Mouse (Mus musculus): ENCODE data around the gene Cd40. TPM values are rescaled to one million over a fixed set of nuclear protein-coding genes. Genes with fewer than 3 reads are reported as not detected.

The Cd40 gene
- polyA plus RNA-seq, 1 experiment from 2014 or later, result 9.6 TPM

Other genes starting within 250 kb of the Cd40 start
- 11.4 and 11.7 TPM in 2 replicates for gene Zswim1, start 232.9 kb upstream of the Cd40 start, polyA plus RNA-seq (2014; fragmentation: Nextera tagmentation; extraction: Ambion mirVana)
- gene Spata25, start 227.1 kb upstream of the Cd40 start, polyA plus RNA-seq (2014; fragmentation: Nextera tagmentation; extraction: Ambion mirVana), result 0.30 TPM in 1 of 2 replicates, not detected in the other
- 143 and 149 TPM in 2 replicates for gene Ctsa, start 222.8 kb upstream of the Cd40 start, polyA plus RNA-seq (2014; fragmentation: Nextera tagmentation; extraction: Ambion mirVana)
- 41.9 and 43.2 TPM in 2 replicates for gene Neurl2, start 222.2 kb upstream of the Cd40 start, polyA plus RNA-seq (2014; fragmentation: Nextera tagmentation; extraction: Ambion mirVana)
- gene Pltp, start 197.9 kb upstream of the Cd40 start, polyA plus RNA-seq (2014; fragmentation: Nextera tagmentation; extraction: Ambion mirVana), result 10.4 and 10.8 TPM in 2 replicates
- gene Pcif1, start 176.3 kb upstream of the Cd40 start, polyA plus RNA-seq (2014; fragmentation: Nextera tagmentation; extraction: Ambion mirVana), result 50.1 and 54.8 TPM in 2 replicates
- gene Zfp335, start 143.9 kb upstream of the Cd40 start, polyA plus RNA-seq (2014; fragmentation: Nextera tagmentation; extraction: Ambion mirVana), result 8.8 and 8.9 TPM in 2 replicates
- gene Mmp9, start 114.8 kb upstream of the Cd40 start, polyA plus RNA-seq (2014; fragmentation: Nextera tagmentation; extraction: Ambion mirVana), result 0.16 and 0.46 TPM in 2 replicates
- gene Slc12a5, start 94.8 kb upstream of the Cd40 start, polyA plus RNA-seq (2014; fragmentation: Nextera tagmentation; extraction: Ambion mirVana), result 1.0 and 1.6 TPM in 2 replicates
- gene Ncoa5, start 20.8 kb upstream of the Cd40 start, polyA plus RNA-seq (2014; fragmentation: Nextera tagmentation; extraction: Ambion mirVana), result 36.0 and 39.8 TPM in 2 replicates
- gene 1700025C18Rik, start 35.1 kb downstream of the Cd40 start, polyA plus RNA-seq (2014; fragmentation: Nextera tagmentation; extraction: Ambion mirVana), result not detected in 2 replicates
- gene Cdh22, start 179.2 kb downstream of the Cd40 start, polyA plus RNA-seq (2014; fragmentation: Nextera tagmentation; extraction: Ambion mirVana), result 0.06 and 0.16 TPM in 2 replicates
- gene Slc35c2, start 232.2 kb downstream of the Cd40 start, polyA plus RNA-seq (2014; fragmentation: Nextera tagmentation; extraction: Ambion mirVana), result 32.4 and 38.9 TPM in 2 replicates

Measured in heart, embryonic 11.5 days (tissue).